Mouse (Mus musculus) heart, embryonic 11.5 days (tissue): ENCODE results near the gene Pea15a. TPM values are rescaled to one million over a fixed set of nuclear protein-coding genes. Genes with fewer than 3 reads are reported as not detected.

ENCODE experiments used
- ATAC-seq: fragments of 200-750 bp; cut with Nextera tagmentation; replicated peaks from 2 replicates; pipeline ENCODE4 v1.8.0; 2017; ENCODE audit warnings: moderate library complexity; ENCODE audit not compliant: insufficient number of reproducible peaks, low FRiP score, low TSS enrichment
- H3K27ac ChIP-seq: fragments of 300-500 bp; sonication (generic); 2 replicates; pipeline ENCODE4 v1.5.1; 2014; ENCODE audit warnings: mild to moderate bottlenecking, low read depth, low read length
- H3K27me3 ChIP-seq: fragments of 300-500 bp; sonication (generic); 2 replicates; pipeline ENCODE4 v1.6.1; 2014; ENCODE audit warnings: mild to moderate bottlenecking, low read length, mixed read lengths; ENCODE audit not compliant: control insufficient read depth, insufficient read depth
- H3K36me3 ChIP-seq: fragments of 300-500 bp; sonication (generic); 2 replicates; pipeline ENCODE4 v1.6.1; 2014; ENCODE audit warnings: mild to moderate bottlenecking, low read length, moderate library complexity, mixed read lengths; ENCODE audit not compliant: control insufficient read depth, insufficient read depth
- H3K4me1 ChIP-seq: fragments of 300-500 bp; sonication (generic); 2 replicates; pipeline ENCODE4 v1.6.1; 2014; ENCODE audit warnings: low read length; ENCODE audit not compliant: control insufficient read depth, insufficient read depth
- H3K4me2 ChIP-seq: fragments of 300-500 bp; sonication (generic); 2 replicates; pipeline ENCODE4 v1.6.1; 2014; ENCODE audit warnings: mild to moderate bottlenecking, moderate library complexity
- H3K4me3 ChIP-seq: fragments of 300-500 bp; sonication (generic); 2 replicates; pipeline ENCODE4 v1.5.1; 2014; ENCODE audit warnings: low read depth, low read length
- H3K9ac ChIP-seq: fragments of 300-500 bp; sonication (generic); 2 replicates; pipeline ENCODE4 v1.6.1; 2014; ENCODE audit warnings: mild to moderate bottlenecking, low read depth, low read length, moderate library complexity
- H3K9me3 ChIP-seq: fragments of 300-500 bp; sonication (generic); replicated peaks from 2 replicates; pipeline ENCODE4 v1.6.1; 2016; ENCODE audit warnings: low read length; ENCODE audit not compliant: control insufficient read depth
- WGBS: fragments of 180-500 bp; shearing (Covaris S2); extraction: QIAGEN DNeasy Blood & Tissue Kit; methylation state at CpG from one replicate; pipeline ENCODE4 v1.1.7; 2014; ENCODE audit not compliant: insufficient replicate concordance; 5-methylcytosine and 5-hydroxymethylcytosine counted together
- polyA plus RNA-seq: library from polyadenylated mRNA; unstranded; fragments of >200 nt; fragmentation: Nextera tagmentation; extraction: Ambion mirVana; gene quantifications from 2 replicates; pipeline ENCODE4 v1.2.1, GENCODE M21; 2014

Gene Pea15a
- polyA plus RNA-seq, 1 experiment from 2014 or later = 121 TPM

DNA sequence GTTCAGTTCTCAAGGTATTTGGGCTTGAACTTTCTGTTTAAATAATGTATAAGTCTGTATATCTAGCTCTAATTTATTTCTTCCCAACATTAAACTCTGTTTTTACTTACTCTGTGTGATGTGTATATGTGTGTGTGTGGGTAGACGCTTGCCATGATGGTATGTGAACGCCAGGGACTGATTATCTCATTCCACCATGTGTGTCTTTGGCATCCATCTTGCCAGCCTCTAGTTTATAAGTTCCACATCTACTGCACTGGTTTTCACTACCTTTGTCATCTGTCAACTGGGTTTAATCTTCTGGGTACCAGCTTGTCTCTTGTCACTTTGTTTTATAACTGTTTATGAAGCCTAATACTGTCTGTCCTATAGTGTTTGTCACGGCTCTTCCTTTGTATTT lies 51.1 kb downstream of the Pea15a start:
- Histone ChIP-seq H3K36me3 (peaks cover 24% of the 10 kb centered on the region), H3K27me3 (no peaks in the 10 kb centered on the region), H3K4me1 (peaks cover 7% of the 10 kb centered on the region; the same call in 1 of the 2 replicates), H3K9ac (no peak overlapping the region), H3K4me3 (no peak overlapping the region), H3K9me3 (no peaks in the 10 kb centered on the region), H3K4me2 (no peak overlapping the region), H3K27ac (no peak overlapping the region)
- ATAC-seq = no peak
- WGBS = 95% methylated on average over 3 of the region's 3 CpGs

DNA sequence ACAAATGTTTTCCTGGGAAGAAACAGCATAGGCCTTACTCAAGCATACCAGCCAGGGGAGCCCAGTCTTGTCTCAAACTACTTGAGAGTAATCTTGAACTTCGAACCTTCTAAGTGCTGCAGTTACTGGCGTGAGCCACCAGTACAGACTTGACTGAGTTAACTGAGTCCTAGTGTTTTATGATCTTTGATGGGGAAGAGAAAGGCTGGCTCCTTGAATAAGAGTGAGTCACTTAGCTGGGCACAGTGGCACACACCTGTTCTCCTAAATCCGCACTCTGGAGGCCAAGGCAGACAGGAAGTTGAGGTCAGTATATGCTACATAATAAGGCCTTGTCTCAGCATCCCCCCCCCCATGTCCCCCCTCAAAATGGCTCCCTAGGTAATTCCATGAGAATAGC lies 52.1 kb downstream of the Pea15a start:
- Histone ChIP-seq H3K9me3 (no peaks in the 10 kb centered on the region), H3K4me2 (no peak overlapping the region), H3K4me1 (0 out of 2 replicates have a peak, but pooled peaks cover under 1% of the 10 kb centered on the region), H3K36me3 (peaks cover 29% of the 10 kb centered on the region), H3K9ac (no peak overlapping the region), H3K4me3 (no peak overlapping the region), H3K27ac (no peak overlapping the region), H3K27me3 (no peaks in the 10 kb centered on the region)
- no peak for ATAC-seq
- WGBS = 90% methylated on average over 3 of the region's 3 CpGs

DNA sequence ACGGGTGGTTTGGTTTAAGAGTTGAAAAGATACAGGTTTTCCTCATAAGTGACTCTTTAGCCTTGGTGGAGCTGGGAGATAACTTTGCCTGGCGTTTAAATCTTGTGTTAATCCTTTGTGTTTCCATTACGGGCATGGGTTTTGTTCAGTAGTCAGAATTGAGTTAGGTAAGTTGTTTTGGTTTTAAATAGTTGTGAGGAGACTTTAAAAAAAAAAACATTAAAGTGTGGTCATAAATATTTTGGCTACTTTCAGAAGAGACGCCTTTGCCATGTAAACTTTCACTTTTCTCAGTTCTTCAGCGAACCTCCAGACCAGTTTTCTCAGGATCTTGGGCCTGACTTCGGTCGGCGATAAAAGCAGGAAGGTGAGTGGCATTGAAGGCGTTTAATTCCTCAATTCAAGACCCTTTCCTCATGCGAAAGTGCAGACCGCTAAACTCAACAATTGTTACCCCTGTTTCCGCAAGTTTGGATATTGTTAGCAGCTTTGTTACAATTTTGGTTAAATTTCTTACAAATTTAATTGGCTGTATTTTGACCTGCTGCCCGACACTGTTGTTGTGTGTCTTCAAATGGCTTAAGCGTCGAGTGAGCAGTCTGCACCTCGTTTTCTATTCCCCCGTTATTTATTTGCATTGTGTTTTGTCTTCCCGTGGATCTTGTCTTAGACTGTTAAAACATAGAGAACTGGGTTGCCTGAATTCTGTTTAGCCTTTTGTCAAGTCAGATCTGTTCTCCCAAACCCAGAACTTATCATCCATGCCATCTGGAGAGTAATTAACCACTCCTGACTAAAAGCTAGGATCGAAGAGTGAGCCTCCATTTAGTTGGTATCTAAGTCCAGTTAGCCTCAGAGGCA lies 57.4 kb downstream of the Pea15a start:
- Histone ChIP-seq H3K4me3 (peak overlapping the region; percentile 93), H3K9ac (peak overlapping the region; percentile 100), H3K27ac (peak overlapping the region; percentile 97), H3K27me3 (no peaks in the 10 kb centered on the region), H3K4me1 (0 out of 2 replicates have a peak, but pooled peaks cover 4% of the 10 kb centered on the region), H3K36me3 (peaks cover 22% of the 10 kb centered on the region), H3K4me2 (peak overlapping the region; percentile 82), H3K9me3 (no peaks in the 10 kb centered on the region)
- WGBS = 17% methylated on average over 19 of the region's 19 CpGs
- no peak for ATAC-seq

DNA sequence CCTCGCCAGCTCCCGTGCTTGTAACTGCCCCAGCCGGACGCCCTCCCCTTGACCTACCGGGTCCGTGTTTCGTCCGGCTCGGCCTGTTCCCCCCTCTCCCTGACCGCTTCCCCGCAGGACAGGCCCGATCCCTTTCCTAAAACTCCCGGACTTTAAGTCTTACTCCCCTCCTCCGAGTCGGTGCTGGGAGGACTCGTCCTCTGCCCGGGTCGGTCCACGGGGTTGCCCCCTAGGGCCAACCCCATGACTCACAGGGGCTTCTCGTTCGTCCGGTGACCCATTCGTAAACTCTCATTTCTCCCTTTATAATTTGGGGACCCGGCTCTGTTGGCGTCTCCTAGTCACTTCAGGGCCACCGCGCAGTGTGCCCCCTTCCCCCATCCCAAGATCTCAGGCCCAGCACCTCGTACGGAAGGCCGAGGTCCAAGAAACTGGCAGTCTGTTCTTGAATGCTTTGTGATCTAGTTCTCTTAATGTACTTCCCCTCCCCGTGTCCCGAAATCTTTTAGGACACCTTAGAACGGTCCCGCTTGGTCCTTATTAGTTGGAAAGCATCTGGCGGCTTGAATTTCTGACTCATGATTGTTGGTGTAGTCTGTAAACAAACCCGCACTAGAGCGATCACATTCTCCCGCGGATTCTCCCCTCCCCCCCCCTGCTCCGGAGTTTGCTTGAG lies 58.2 kb downstream of the Pea15a start:
- Histone ChIP-seq H3K4me2 (peak overlapping the region; percentile 82), H3K27me3 (no peaks in the 10 kb centered on the region), H3K36me3 (peaks cover 18% of the 10 kb centered on the region), H3K9ac (peak overlapping the region; percentile 100), H3K27ac (peak overlapping the region; percentile 97), H3K4me1 (0 out of 2 replicates have a peak, but pooled peaks cover 4% of the 10 kb centered on the region), H3K9me3 (no peaks in the 10 kb centered on the region), H3K4me3 (peak overlapping the region; percentile 93)
- ATAC-seq = peak; percentile 43
- WGBS = 1% methylated on average over 36 of the region's 40 CpGs

DNA sequence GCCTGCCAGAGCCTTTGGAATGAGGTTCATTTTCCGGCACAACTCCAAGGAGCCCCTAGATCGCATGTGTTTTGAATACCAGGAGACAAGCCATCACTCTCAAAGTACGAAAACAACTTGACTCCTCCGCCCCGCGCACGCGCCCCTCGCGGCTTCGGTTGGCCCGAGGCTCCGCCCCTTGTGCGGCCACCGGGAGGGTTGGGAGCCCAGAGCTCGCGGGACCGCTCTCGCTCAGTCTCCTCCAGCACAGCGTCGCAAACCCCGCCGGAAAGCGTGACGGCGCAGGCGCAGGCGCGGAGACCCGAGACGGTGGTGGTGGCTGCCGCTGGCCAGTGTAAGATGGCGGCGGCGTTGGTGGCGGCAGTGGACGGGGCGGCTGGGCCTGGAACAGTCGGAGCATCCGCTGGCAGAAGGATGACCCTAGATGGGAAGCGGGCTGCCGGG lies 58.7 kb downstream of the Pea15a start, which contains the start of gene Dcaf8:
Dcaf8 (plus strand) TSS at position 250 of the 444 bp plus-strand sequence.
- H3K4me2 ChIP-seq = peak within 1 kb of the TSS; percentile 82
- WGBS = under 1% methylated on average over 42 of the region's 42 CpGs
- peak within 1 kb of the TSS; percentile 93 for H3K4me3 ChIP-seq
- H3K27ac ChIP-seq = peak within 1 kb of the TSS; percentile 97
- H3K36me3 ChIP-seq = peaks cover 14% of the 10 kb centered on the region
- peak; percentile 99 for ATAC-seq
- H3K9me3 ChIP-seq = no peaks in the 10 kb centered on the region
- H3K9ac ChIP-seq = peak within 1 kb of the TSS; percentile 100
- H3K27me3 ChIP-seq = no peaks in the 10 kb centered on the region
- 0 out of 2 replicates have a peak, but pooled peaks cover 4% of the 10 kb centered on the region for H3K4me1 ChIP-seq

Other genes with a start within 250 kb of the Pea15a start
- 10.4 and 10.9 TPM in 2 replicates for gene Vangl2, start 178.4 kb downstream of the Pea15a start, polyA plus RNA-seq
- not detected in 2 replicates for gene Nhlh1, start 149.2 kb downstream of the Pea15a start, polyA plus RNA-seq
- 146 and 201 TPM in 2 replicates for gene Copa, start 124.3 kb downstream of the Pea15a start, polyA plus RNA-seq
- gene Ncstn, start 124.0 kb downstream of the Pea15a start, polyA plus RNA-seq = 115 and 122 TPM in 2 replicates
- 120 and 139 TPM in 2 replicates for gene Pex19, start 80.0 kb downstream of the Pea15a start, polyA plus RNA-seq
- 85.4 and 105 TPM in 2 replicates for gene Dcaf8, start 58.7 kb downstream of the Pea15a start, polyA plus RNA-seq
- gene Casq1, start 13.1 kb upstream of the Pea15a start, polyA plus RNA-seq = 205 and 230 TPM in 2 replicates
- 0.31 and 0.35 TPM in 2 replicates for gene Atp1a4, start 51.6 kb upstream of the Pea15a start, polyA plus RNA-seq
- 22.8 and 24.0 TPM in 2 replicates for gene Igsf8, start 54.8 kb upstream of the Pea15a start, polyA plus RNA-seq
- gene Atp1a2, start 91.3 kb upstream of the Pea15a start, polyA plus RNA-seq = 4.7 and 7.0 TPM in 2 replicates
- gene Kcnj9, start 122.5 kb upstream of the Pea15a start, polyA plus RNA-seq = 0.59 and 0.77 TPM in 2 replicates
- gene Kcnj10, start 134.4 kb upstream of the Pea15a start, polyA plus RNA-seq = 0.09 TPM in 1 of 2 replicates, not detected in the other
- gene Pigm, start 169.7 kb upstream of the Pea15a start, polyA plus RNA-seq = 8.8 and 9.8 TPM in 2 replicates